8 mouse cellular contexts compared by ENCODE assay signal in the genomic region with DNA sequence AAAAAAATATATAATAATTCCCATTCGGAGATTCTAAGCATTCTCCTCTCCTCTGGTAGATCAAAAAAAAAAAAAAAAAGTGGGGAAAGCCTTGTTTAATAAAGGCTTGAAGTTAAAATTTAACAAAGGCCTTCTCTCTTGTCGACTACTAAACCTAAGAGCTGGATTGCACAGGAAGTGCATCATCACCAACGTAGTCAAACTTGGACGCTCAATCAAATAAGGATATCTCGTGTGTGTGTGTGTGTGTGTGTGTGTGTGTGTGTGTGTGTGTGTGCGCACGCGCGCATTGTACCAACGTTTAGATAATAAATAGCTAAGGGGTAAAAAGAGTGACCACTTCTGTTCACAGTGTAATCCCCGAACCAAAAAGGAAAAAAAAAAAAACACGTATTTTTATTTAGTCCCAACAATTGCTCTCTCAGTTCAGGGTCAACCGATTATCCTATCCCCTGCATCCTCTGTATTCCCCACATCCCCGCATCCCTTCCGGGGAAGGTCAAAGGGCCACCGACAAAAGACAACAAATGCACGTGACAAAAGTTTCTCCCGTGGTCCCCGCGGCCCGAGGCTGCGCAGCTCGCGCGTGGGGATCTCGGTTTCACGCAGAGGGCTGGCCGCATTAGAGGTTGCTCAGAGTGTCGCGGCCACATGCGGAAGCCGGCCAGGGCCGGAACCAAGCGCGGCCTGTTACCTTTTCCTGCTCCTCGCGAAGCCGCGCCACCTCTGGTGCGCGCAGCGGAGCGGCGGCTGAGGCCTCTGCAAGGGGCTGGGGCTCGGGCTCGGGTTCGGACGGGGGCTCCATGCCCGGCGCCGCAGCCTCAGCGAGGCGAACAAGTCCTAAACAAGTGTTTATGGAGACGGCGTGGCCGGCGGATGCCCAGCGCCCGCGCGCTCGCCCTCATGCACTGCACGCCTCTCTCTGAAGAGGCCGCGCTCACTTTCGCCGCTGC. TPM values are rescaled to one million over a fixed set of nuclear protein-coding genes. Genes with fewer than 3 reads are reported as not detected.
A peak's percentile ranks its signal among the peaks of the same experiment; 100 is the strongest.
DNase-seq lines count a peak whose midpoint lies in the region; ATAC-seq and TF ChIP-seq lines count a peak whose summit lies in the region.

No protein-coding gene starts in this region.

- in situ Hi-C loops in ES-E14 (cut with MboI; ENCODE audit: low sequenced_read_pairs in 2 of 2, unreplicated experiment in 2 of 2), result no loop called here

- peak overlapping the region; percentile 97 for H3K9ac ChIP-seq in ES-E14 (ENCODE audit: insufficient read depth, low read depth, low read length, poor library complexity, severe bottlenecking)
- H3K9ac ChIP-seq in forebrain, embryonic 16.5 days (replicated peaks; ENCODE audit: low read depth, low read length), result peak overlapping the region; percentile 75
- H3K9ac ChIP-seq in neural tube, embryonic 15.5 days (replicated peaks), result peak overlapping the region; percentile 71

- TF ChIP-seq POLR2A in lung, adult 2 months (IDR thresholded peaks at IDR 0.05; ENCODE audit: borderline replicate concordance, extremely low read depth, low read depth, low read length), result no peak

- WGBS in forebrain, embryonic 16.5 days, result under 1% methylated on average over 67 of the region's 67 CpGs
- under 1% methylated on average over 67 of the region's 67 CpGs for WGBS in lung, adult 2 months
- under 1% methylated on average over 67 of the region's 67 CpGs for WGBS in neural tube, embryonic 15.5 days

- intact Hi-C loops in heart, postnatal 36 days (cut with DNase I), result no loop called here

- H3K4me2 ChIP-seq in forebrain, embryonic 16.5 days (ENCODE audit: low read length), result peak overlapping the region; percentile 79
- H3K4me2 ChIP-seq in neural tube, embryonic 15.5 days, result peak overlapping the region; percentile 75

- H3K9me3 ChIP-seq in ES-E14 (ENCODE audit: control insufficient read depth, insufficient read depth, low read depth, low read length), result no peaks in the 10 kb centered on the region
- H3K9me3 ChIP-seq in forebrain, embryonic 16.5 days (ENCODE audit: control insufficient read depth, low read length), result no peaks in the 10 kb centered on the region
- H3K9me3 ChIP-seq in neural tube, embryonic 15.5 days (replicated peaks), result no peaks in the 10 kb centered on the region

- peak; percentile 32 for TF ChIP-seq CTCF in layer of hippocampus, adult 2 months (conservative IDR thresholded peaks at IDR 0.05)
- no peak for TF ChIP-seq CTCF in lung, adult 2 months (IDR thresholded peaks at IDR 0.05; ENCODE audit: insufficient read depth, low read length)

- peak; percentile 73 for ATAC-seq in forebrain, embryonic 16.5 days
- ATAC-seq in neural tube, embryonic 15.5 days (ENCODE audit: low FRiP score), result peak; percentile 84

- no peak for DNase-seq in ES-E14 (ENCODE audit: low read depth, low spot score)
- DNase-seq in cerebellum, adult 11-12 months, result peak; percentile 67
- peak; percentile 67 to 80 for DNase-seq in heart, postnatal 36 days
- DNase-seq in layer of hippocampus, adult 2 months (ENCODE audit: low spot score in 2 of 2), result peak; percentile 52 to 54
- DNase-seq in lung, adult 2 months, result peak; percentile 79
- DNase-seq in testis, postnatal 10 days (ENCODE audit: low spot score), result peak; percentile 74

- H3K4me1 ChIP-seq in ES-E14 (ENCODE audit: control insufficient read depth in 2 of 2, insufficient read depth in 2 of 2, low read length in 2 of 2, poor library complexity in 1 of 2), result peaks cover 13% of the 10 kb centered on the region in 2 experiments
- 0 out of 2 replicates have a peak, but pooled peaks cover 2% of the 10 kb centered on the region for H3K4me1 ChIP-seq in forebrain, embryonic 16.5 days (replicated peaks; ENCODE audit: control insufficient read depth, insufficient read depth, low read length)
- peaks cover 6% of the 10 kb centered on the region for H3K4me1 ChIP-seq in lung, adult 2 months (ENCODE audit: control insufficient read depth, insufficient read depth, low read length)
- peaks cover 6% of the 10 kb centered on the region; the same call in 1 of the 2 replicates for H3K4me1 ChIP-seq in neural tube, embryonic 15.5 days

- H3K36me3 ChIP-seq in ES-E14 (ENCODE audit: control insufficient read depth, insufficient read depth, low read length, poor library complexity, severe bottlenecking), result no peaks in the 10 kb centered on the region; the same call in 1 of the 2 replicates
- no peaks in the 10 kb centered on the region for H3K36me3 ChIP-seq in forebrain, embryonic 16.5 days (ENCODE audit: control insufficient read depth, insufficient read depth)
- no peaks in the 10 kb centered on the region for H3K36me3 ChIP-seq in neural tube, embryonic 15.5 days

- H3K27ac ChIP-seq in ES-E14 (ENCODE audit: insufficient read depth, low read depth, low read length, poor library complexity, severe bottlenecking), result peak overlapping the region; percentile 90
- peak overlapping the region; percentile 88 for H3K27ac ChIP-seq in forebrain, embryonic 16.5 days (ENCODE audit: low read length)
- H3K27ac ChIP-seq in layer of hippocampus, adult 2 months, result peak overlapping the region; percentile 85
- peak overlapping the region; percentile 85 for H3K27ac ChIP-seq in neural tube, embryonic 15.5 days (replicated peaks)

- H3K27me3 ChIP-seq in forebrain, embryonic 16.5 days (replicated peaks; ENCODE audit: control insufficient read depth, insufficient read depth, low read length), result no peaks in the 10 kb centered on the region
- no peaks in the 10 kb centered on the region for H3K27me3 ChIP-seq in neural tube, embryonic 15.5 days (replicated peaks)

- H3K4me3 ChIP-seq in ES-E14 (ENCODE audit: insufficient read depth in 1 of 2, low read depth in 1 of 2, low read length in 2 of 2, poor library complexity in 1 of 2, severe bottlenecking in 1 of 2), result peak overlapping the region; percentile 86 to 93
- peak overlapping the region; percentile 96 for H3K4me3 ChIP-seq in forebrain, embryonic 16.5 days (replicated peaks; ENCODE audit: low read length)
- peak overlapping the region; percentile 98 for H3K4me3 ChIP-seq in layer of hippocampus, adult 2 months
- peak overlapping the region; percentile 71 for H3K4me3 ChIP-seq in lung, adult 2 months (replicated peaks; ENCODE audit: extremely low read depth, low read depth, low read length)
- peak overlapping the region; percentile 94 for H3K4me3 ChIP-seq in neural tube, embryonic 15.5 days (replicated peaks)

TF ChIP-seq in ES-E14, 5 proteins besides CTCF, POLR2A, EP300 and RAD21:
- peak; percentile 14; the same call in 1 of the 2 replicates for TF ChIP-seq ZNF384 (IDR thresholded peaks at IDR 0.05; ENCODE audit: low read depth, low read length)
- no peak for TF ChIP-seq ZC3H11A (IDR thresholded peaks at IDR 0.05; ENCODE audit: borderline replicate concordance, low read depth, low read length)
TF ChIP-seq in ES-E14: peak in this region for 1.

RNA-seq across cellular contexts. Expression of a gene that starts 4.7 kb away (rescaled TPM):
- 68.4 and 107 TPM in 2 replicates for total RNA-seq in ES-E14 (2012; rRNA removed)
- 35.9 and 43.9 TPM in 2 replicates for polyA plus RNA-seq in forebrain, embryonic 16.5 days (2015; fragmentation: Nextera tagmentation; extraction: Ambion mirVana)
- total RNA-seq in heart, postnatal 36 days (2021), result 10 to 100 TPM; 20.1 to 22.2 TPM
- 10 to 100 TPM; 38.6 to 45.9 TPM for total RNA-seq in layer of hippocampus, adult 2 months (2021)
- 8.1 and 12.1 TPM in 2 replicates for polyA plus RNA-seq in lung, adult 2 months (2012; rRNA removed)
- 38.7 and 38.8 TPM in 2 replicates for polyA plus RNA-seq in neural tube, embryonic 15.5 days (2015; fragmentation: Nextera tagmentation; extraction: Ambion mirVana)
